Mouse (Mus musculus) cerebellum, adult 9-10 months (tissue): ENCODE results near the gene Neurl2.
A peak's percentile ranks its signal among the peaks of the same experiment; 100 is the strongest.
"Not testable (repeated sequence)": the region's sequence is repeated elsewhere in the genome, so short reads cannot be mapped to it uniquely, and the experiment has no call there.

Experiments
- DNase-seq: peaks from one replicate; pipeline ENCODE4 v3.0.0; 2022

Gene Neurl2

DNA sequence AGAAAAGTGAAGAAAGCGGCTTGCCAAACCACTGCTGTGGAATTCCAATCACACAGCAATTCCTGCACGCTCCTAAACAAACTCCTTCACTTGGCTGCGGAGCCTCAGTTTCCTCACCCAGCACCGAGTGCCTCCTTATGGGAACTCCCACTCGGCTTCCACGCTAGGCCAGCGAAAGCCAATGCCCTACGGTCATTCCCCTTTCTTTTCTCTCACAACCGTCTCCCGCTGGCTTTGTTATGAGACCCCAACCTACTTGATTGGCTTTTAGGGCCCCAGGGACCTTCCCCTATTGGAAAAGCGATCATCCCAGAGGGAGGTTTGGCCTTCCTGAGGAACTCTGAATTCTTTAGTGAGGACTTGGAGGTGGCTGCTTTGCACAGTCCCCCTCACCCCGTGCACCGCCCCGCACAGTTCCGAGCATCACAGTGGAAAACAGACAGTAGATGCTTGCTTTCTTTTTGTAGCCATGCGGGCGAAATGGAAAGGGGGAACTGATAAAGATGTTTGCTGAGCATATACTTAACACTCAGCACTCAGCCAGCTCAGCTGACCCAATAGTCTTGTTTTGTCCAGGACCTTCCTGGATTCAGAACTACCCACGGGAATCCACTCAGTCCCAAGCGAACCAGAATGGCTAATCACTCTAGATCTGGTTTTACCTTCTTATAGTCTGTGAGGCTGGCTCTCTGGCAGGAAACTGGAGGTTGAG lies 24.7 kb upstream of the Neurl2 start:
- no peak for DNase-seq

GRCm38 (mm10) chr2:164857101-164857821 lies 24.0 kb upstream of the Neurl2 start, which contains the start of gene Pltp:
Gene Pltp, minus strand, starts transcription at chr2:164857711.
- DNase-seq: no peak

GRCm38 (mm10) chr2:164856309-164857100 lies 23.2 kb upstream of the Neurl2 start:
- DNase-seq: peak; percentile 55

- not testable (repeated sequence) for DNase-seq
Measured at GRCm38 (mm10) chr2:164855572-164855971, 22.3 kb upstream of the Neurl2 start.

- DNase-seq: no peak
Measured at GRCm38 (mm10) chr2:164850061-164850460, 16.8 kb upstream of the Neurl2 start.

DNA sequence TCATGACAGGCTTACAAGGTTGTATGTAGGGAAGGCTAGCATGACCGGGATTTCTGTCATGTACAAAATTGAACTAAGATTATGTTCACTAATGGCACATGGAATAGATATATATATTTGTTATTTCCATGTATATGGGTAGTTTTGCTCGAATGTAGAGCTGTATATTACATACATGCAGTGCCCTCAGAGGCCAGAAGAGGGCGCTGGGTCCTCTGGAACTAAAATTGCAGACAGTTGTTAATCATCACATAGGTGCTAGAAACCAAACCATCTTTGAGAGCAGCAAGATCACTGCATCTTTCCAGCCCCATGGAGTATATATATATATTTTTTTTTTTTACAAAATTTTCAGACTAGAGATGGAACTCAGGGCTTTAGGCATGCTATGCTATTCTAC lies 12.5 kb upstream of the Neurl2 start:
- DNase-seq: no peak

DNA sequence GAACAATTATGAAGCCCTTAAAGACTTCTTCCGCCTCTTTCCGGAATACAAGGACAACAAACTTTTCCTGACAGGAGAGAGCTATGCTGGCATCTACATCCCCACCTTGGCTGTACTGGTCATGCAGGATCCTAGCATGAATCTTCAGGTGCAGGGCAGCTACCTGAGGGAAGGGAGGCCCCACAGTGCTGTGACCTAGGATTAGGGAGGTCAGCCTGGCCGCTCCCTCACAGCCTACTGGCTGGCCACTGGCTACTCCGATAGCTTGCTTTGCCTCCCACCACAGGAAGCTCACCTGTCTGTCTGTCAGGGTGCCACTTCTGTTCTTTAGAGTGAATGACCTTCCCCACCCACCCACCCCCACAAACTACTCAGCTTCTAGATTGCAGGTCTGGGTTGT lies 1.9 kb upstream of the Neurl2 start:
- no peak for DNase-seq

DNA sequence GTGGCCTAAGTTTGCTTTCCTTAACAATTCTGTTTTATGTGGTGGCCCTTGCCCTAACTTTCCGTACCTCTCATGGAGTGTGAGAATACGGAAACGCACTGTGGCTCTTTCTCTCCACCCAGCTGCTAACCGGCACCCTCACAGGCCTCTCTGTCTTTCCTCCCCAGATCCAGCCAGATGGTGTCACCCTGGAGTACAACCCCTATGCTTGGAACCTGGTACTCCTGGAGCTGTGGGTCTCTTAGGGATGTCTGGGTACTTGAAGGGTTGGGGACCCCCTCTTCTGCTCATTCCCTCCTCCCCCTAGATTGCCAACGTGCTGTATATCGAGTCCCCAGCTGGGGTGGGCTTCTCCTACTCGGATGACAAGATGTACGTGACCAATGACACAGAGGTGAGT lies 1.3 kb upstream of the Neurl2 start:
- DNase-seq: no peak

DNA sequence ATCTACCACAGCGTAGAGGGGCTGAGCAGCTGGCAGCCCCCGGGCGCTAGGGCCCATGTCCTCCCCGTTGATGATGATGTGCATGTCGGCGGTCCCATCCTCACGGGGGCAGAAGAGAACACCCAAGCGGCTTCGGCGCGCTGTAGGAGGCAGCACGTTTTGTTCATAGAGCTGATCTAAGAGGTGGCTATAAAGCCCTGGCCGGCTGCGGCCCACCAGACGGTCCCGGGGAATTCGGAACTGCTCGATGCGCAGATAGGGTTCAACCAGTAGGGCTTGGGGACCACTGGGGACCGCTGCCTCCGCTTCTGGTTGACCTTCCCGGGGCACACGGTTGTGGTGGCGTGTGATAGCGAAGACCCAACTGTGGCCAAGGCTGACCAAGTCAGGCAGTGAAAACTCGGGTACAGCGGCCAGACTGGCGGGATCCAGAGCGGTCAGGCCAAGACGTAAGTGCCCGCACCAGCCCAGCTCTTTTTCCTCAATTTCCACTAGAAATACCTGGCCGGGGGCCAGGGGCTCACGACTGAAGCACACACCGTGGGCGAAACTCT lies 431 bp downstream of the Neurl2 start, which contains the start of gene Ctsa:
Gene Ctsa, plus strand, starts transcription at position 126 of the 554 bp plus-strand sequence.
- DNase-seq: peak; percentile 80

- peak; percentile 61 for DNase-seq
Measured at GRCm38 (mm10) chr2:164832032-164832747, 1.1 kb downstream of the Neurl2 start.

DNA sequence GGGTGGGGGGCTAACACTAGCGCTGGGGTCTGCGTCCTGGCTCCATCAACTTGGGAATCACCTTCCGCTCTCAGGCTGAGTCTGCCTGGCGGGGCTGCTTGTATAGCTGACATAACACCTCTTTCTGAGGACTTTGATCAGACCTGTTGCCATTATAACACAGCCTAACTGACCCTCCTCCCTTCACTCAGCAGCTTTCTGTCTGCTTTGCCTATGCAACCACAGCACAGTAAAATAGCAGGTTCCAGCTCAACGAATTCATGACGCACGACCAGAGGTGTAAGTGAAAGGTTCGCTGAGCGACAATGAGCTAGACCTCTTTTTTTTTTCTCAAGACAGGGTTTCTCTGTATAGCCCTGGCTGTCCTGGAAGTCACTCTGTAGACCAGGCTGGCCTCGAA lies 2.2 kb downstream of the Neurl2 start:
- no peak for DNase-seq

GRCm38 (mm10) chr2:164829090-164829489 lies 4.2 kb downstream of the Neurl2 start:
- no peak for DNase-seq

GRCm38 (mm10) chr2:164828437-164828836 lies 4.8 kb downstream of the Neurl2 start, which contains the start of gene Spata25:
Gene Spata25, minus strand, starts transcription at chr2:164828537.
- no peak for DNase-seq

DNA sequence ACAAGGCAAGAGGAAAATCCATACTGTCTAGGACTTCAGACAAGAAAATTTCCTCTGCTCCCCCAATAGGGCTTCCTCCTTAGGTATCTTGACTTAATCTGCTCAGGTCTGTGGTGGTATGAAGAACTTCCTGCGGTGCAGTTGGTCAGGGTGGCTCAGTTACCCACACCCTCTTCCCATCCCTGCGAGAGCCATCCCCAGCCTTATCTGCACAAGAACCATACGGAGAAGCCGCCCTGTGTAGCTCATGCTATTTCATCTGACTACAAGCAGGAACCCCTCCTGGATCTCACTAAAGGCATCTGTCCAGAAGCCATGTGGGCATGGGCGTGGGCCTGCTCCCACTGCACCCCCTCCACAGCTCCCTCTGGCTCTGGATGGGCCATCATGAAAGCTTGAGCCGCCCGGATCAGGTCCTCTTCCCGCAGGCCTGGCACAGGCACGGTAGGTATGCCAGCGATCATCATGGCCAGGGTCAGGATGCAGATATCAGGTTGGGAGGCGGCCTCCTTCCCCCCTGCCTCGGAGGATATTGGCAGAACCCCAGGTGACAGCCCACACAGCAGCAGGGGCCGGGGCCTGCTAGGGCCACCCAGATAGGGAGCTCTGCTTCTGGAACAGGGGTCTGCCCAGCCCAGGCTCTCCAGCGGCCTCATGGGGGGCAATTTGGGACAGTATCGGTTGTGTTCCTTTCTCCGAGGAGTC lies 6.0 kb downstream of the Neurl2 start:
- DNase-seq: no peak

- no peak for DNase-seq
Measured at GRCm38 (mm10) chr2:164825521-164825920, 7.7 kb downstream of the Neurl2 start.

- no peak for DNase-seq
Measured at GRCm38 (mm10) chr2:164823969-164824368, 9.3 kb downstream of the Neurl2 start.

GRCm38 (mm10) chr2:164823181-164823585 lies 10.1 kb downstream of the Neurl2 start:
- DNase-seq: no peak

- DNase-seq: peak; percentile 100
Measured at GRCm38 (mm10) chr2:164822636-164823165, 10.6 kb downstream of the Neurl2 start, which contains the start of gene Zswim1. Gene Zswim1, plus strand, starts transcription at chr2:164822686.

- no peak for DNase-seq
Measured at GRCm38 (mm10) chr2:164821060-164821459, 12.2 kb downstream of the Neurl2 start.

- no peak for DNase-seq
Measured at GRCm38 (mm10) chr2:164817703-164818102, 15.6 kb downstream of the Neurl2 start.

GRCm38 (mm10) chr2:164817206-164817605 lies 16.1 kb downstream of the Neurl2 start:
- DNase-seq: no peak
